Mouse (Mus musculus) induced T-regulatory cell, adult 2 months (primary cell): ENCODE data around the gene Urb1.
"Not testable (repeated sequence)": the region's sequence is repeated elsewhere in the genome, so short reads cannot be mapped to it uniquely, and the experiment has no call there.

Experiments
- DNase-seq: peaks from one replicate; pipeline ENCODE4 v3.0.0-alpha.2; 2012; ENCODE audit warnings: low read depth

Urb1 gene

GRCm38 (mm10) chr16:90809975-90810715 is at the start of gene Urb1:
TSS of gene Urb1 (minus strand) at chr16:90810413.
- peak; percentile 99 for DNase-seq

GRCm38 (mm10) chr16:90858206-90858605 is 48.0 kb upstream of the Urb1 start:
- DNase-seq: no peak

- DNase-seq: no peak
These were observed 46.5 kb upstream of the Urb1 start for GRCm38 (mm10) chr16:90856552-90857200.

GRCm38 (mm10) chr16:90851621-90852334 is 41.6 kb upstream of the Urb1 start:
- DNase-seq: no peak

GRCm38 (mm10) chr16:90850881-90851280 is 40.7 kb upstream of the Urb1 start:
- DNase-seq: no peak

GRCm38 (mm10) chr16:90849262-90849661 is 39.0 kb upstream of the Urb1 start:
- DNase-seq: peak; percentile 10

- no peak for DNase-seq
These were observed 38.5 kb upstream of the Urb1 start for GRCm38 (mm10) chr16:90848697-90849096.

- no peak for DNase-seq
These were observed 35.4 kb upstream of the Urb1 start for GRCm38 (mm10) chr16:90845591-90845990.

GRCm38 (mm10) chr16:90845038-90845437 is 34.8 kb upstream of the Urb1 start:
- DNase-seq: no peak

GRCm38 (mm10) chr16:90842164-90842563 is 32.0 kb upstream of the Urb1 start:
- no peak for DNase-seq

- DNase-seq: no peak
These were observed 27.2 kb upstream of the Urb1 start for GRCm38 (mm10) chr16:90837431-90837830.

GRCm38 (mm10) chr16:90833041-90833791 is 23.0 kb upstream of the Urb1 start:
- no peak for DNase-seq

GRCm38 (mm10) chr16:90832495-90832894 is 22.3 kb upstream of the Urb1 start:
- DNase-seq: no peak

GRCm38 (mm10) chr16:90831676-90832075 is 21.5 kb upstream of the Urb1 start:
- no peak for DNase-seq

GRCm38 (mm10) chr16:90830686-90831439 is 20.6 kb upstream of the Urb1 start:
- DNase-seq: peak; percentile 38

- peak; percentile 76 for DNase-seq
These were observed 19.9 kb upstream of the Urb1 start for GRCm38 (mm10) chr16:90829894-90830685.

GRCm38 (mm10) chr16:90829136-90829535 is 18.9 kb upstream of the Urb1 start:
- DNase-seq: no peak

GRCm38 (mm10) chr16:90827498-90827897 is 17.3 kb upstream of the Urb1 start:
- no peak for DNase-seq

- DNase-seq: peak; percentile 23
These were observed 16.2 kb upstream of the Urb1 start, which contains the start of gene Eva1c for GRCm38 (mm10) chr16:90826457-90826856. TSS of gene Eva1c (plus strand) at chr16:90826719.

- DNase-seq: no peak
These were observed 15.8 kb upstream of the Urb1 start for GRCm38 (mm10) chr16:90826041-90826440.

GRCm38 (mm10) chr16:90823986-90824385 is 13.8 kb upstream of the Urb1 start:
- not testable (repeated sequence) for DNase-seq
